Mouse (Mus musculus): Measurements from ENCODE around the gene Vstm2b. TPM values are rescaled to one million over a fixed set of nuclear protein-coding genes. Genes with fewer than 3 reads are reported as not detected.

Gene Vstm2b
- polyA plus RNA-seq, 1 experiment from 2014 or later, result 0.80 TPM

DNA sequence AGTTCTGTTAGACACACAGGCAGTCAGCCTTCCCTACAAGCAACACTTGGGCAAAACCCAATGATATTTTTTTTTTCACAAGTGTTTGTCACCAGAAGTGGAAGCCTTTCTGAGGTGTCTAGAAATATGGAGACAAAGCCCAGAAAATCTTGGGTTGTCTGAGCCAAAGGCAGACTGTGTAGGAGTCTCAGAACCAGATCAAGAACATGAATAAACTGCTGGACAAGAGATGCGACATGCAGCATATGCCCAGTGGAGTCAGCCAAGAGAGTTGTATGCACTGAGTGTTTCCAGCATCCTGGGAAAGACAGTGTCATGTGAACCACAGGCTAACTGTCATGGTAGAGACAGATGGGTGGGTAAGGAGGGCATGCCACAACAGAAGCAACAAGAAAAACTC lies 41.2 kb downstream of the Vstm2b start:
- 84% methylated on average over 1 of the region's 1 CpGs for WGBS
- H3K4me3 ChIP-seq (replicated peaks; ENCODE audit: low read length), result no peak overlapping the region
- H3K9me3 ChIP-seq (replicated peaks; ENCODE audit: control insufficient read depth, low read length), result no peaks in the 10 kb centered on the region
- H3K27me3 ChIP-seq (ENCODE audit: control insufficient read depth, insufficient read depth, low read length), result no peaks in the 10 kb centered on the region
- H3K9ac ChIP-seq (ENCODE audit: low read length), result no peak overlapping the region
- no peak overlapping the region for H3K27ac ChIP-seq (ENCODE audit: low read length)
- no peak overlapping the region for H3K4me2 ChIP-seq (ENCODE audit: low read depth, low read length)
- no peak for ATAC-seq (ENCODE audit: insufficient read depth, low FRiP score)
- no peaks in the 10 kb centered on the region for H3K4me1 ChIP-seq (ENCODE audit: control insufficient read depth, insufficient read depth, low read length)
- no peaks in the 10 kb centered on the region for H3K36me3 ChIP-seq (ENCODE audit: control insufficient read depth, insufficient read depth, low read length)

DNA sequence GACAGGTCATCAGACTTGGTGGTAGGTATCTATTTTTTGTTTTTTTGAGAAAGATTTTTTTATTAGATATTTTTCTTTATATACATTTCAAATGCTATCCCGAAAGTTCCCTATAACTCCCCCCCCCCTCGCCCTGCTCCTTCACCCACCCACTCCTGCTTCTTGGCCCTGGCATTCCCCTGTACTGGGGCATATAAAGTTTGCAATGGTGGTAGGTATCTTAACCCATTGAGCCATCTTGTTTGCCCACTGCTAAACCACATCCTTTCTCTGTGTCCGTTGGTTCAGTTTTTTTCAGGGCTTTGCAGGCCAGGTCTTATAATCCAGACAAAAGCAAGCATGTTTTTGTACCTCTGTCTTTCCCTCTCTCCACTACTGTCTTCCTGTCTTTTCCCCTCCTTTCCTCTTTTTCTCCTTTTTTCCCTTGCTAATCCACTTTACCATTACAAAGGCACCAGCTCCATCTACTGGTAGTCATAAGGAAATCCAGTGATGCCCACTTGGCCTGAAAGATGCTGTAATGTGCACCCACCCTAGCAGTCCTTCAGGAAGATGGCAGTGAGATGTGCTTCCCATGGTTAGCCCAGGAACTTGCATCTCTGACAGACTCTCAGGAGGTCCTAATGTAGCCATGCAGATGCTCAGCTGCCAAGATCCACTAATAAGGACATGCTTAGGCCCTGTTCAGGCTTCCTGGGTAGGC lies 44.3 kb downstream of the Vstm2b start:
- H3K27ac ChIP-seq (ENCODE audit: low read length), result no peak overlapping the region
- H3K4me1 ChIP-seq (ENCODE audit: control insufficient read depth, insufficient read depth, low read length), result no peaks in the 10 kb centered on the region
- no peak overlapping the region for H3K4me2 ChIP-seq (ENCODE audit: low read depth, low read length)
- H3K9ac ChIP-seq (ENCODE audit: low read length), result no peak overlapping the region
- H3K9me3 ChIP-seq (replicated peaks; ENCODE audit: control insufficient read depth, low read length), result no peaks in the 10 kb centered on the region
- H3K4me3 ChIP-seq (replicated peaks; ENCODE audit: low read length), result no peak overlapping the region
- WGBS, result 47% methylated on average over 3 of the region's 3 CpGs
- H3K27me3 ChIP-seq (ENCODE audit: control insufficient read depth, insufficient read depth, low read length), result no peaks in the 10 kb centered on the region
- no peaks in the 10 kb centered on the region for H3K36me3 ChIP-seq (ENCODE audit: control insufficient read depth, insufficient read depth, low read length)
- no peak for ATAC-seq (ENCODE audit: insufficient read depth, low FRiP score)

Other genes with a start within 250 kb of the Vstm2b start
- gene 4930433I11Rik, start 89.2 kb downstream of the Vstm2b start, polyA plus RNA-seq (2015; fragmentation: Nextera tagmentation; extraction: Ambion mirVana), result not detected in 2 replicates
- gene Gm4884, start 134.4 kb downstream of the Vstm2b start, polyA plus RNA-seq (2015; fragmentation: Nextera tagmentation; extraction: Ambion mirVana), result not detected in 2 replicates

Data from stomach, embryonic 16.5 days (tissue).